Mouse (Mus musculus) erythroblast, embryonic 14.5 days (primary cell): ENCODE results near the gene Samd4.

Source experiments
- GATA1 ChIP-seq: IDR thresholded peaks from 2 replicates; pipeline ENCODE4 v1.6.1; 2012; ENCODE audit warnings: low read length, inconsistent platforms, mixed read lengths
- TAL1 ChIP-seq: IDR thresholded peaks from 3 replicates; pipeline ENCODE4 v1.6.1; 2012; ENCODE audit warnings: low read length, inconsistent platforms, mixed read lengths

DNA sequence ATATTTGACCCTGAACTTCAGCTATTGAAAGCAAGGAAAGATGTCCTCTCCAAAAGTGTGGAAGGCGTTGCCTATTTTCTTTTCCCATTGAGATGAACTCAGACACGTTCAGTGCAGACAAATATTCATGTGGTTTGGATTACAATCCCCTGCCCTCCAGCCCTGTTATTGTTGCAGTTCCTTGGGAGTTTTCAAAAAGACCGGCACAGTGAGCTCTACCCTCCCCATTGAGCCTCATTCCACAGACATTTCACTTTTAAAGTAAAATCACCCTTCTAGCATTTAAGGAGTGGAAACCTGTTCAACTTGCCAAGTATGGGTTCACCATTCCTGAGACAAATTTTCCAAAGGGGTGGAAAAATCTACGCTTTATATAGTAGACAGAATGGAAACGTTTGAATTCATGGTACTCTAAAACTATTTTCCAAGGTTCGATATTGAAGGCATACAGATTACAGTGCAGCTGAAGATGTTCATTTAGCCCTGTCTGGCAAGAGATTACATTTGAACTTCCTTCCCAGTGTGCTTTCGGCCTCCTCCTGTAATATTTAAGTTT lies 76.6 kb downstream of the Samd4 start:
- TF ChIP-seq GATA1 = no peak
- no peak for TF ChIP-seq TAL1
